Mouse (Mus musculus) liver, embryonic 12.5 days (tissue): ENCODE measurements around the gene Tenm3. TPM values are rescaled to one million over a fixed set of nuclear protein-coding genes. Genes with fewer than 3 reads are reported as not detected.
A peak's percentile ranks its signal among the peaks of the same experiment; 100 is the strongest.

ENCODE experiments used
- ATAC-seq: fragments of 200-750 bp; cut with Nextera tagmentation; 2 replicates; pipeline ENCODE4 v1.8.0; 2017; ENCODE audit warnings: moderate number of reproducible peaks, mild to moderate bottlenecking, moderate library complexity
- H3K27ac ChIP-seq: fragments of 300-500 bp; sonication (generic); 2 replicates; pipeline ENCODE4 v1.5.1; 2016; ENCODE audit warnings: mild to moderate bottlenecking
- H3K27me3 ChIP-seq: fragments of 300-500 bp; sonication (generic); replicated peaks from 2 replicates; pipeline ENCODE4 v1.6.1; 2016; ENCODE audit warnings: mild to moderate bottlenecking, moderate library complexity
- H3K36me3 ChIP-seq: fragments of 300-500 bp; sonication (generic); 2 replicates; pipeline ENCODE4 v1.6.1; 2016; ENCODE audit warnings: mild to moderate bottlenecking, moderate library complexity
- H3K4me1 ChIP-seq: fragments of 300-500 bp; sonication (generic); 2 replicates; pipeline ENCODE4 v1.6.1; 2016
- H3K4me2 ChIP-seq: fragments of 300-500 bp; sonication (generic); 2 replicates; pipeline ENCODE4 v1.6.1; 2016; ENCODE audit warnings: mild to moderate bottlenecking, moderate library complexity
- H3K4me3 ChIP-seq: fragments of 300-500 bp; sonication (generic); 2 replicates; pipeline ENCODE4 v1.5.1; 2016; ENCODE audit warnings: mild to moderate bottlenecking, moderate library complexity
- H3K9ac ChIP-seq: fragments of 300-500 bp; sonication (generic); 2 replicates; pipeline ENCODE4 v1.6.1; 2016; ENCODE audit warnings: mild to moderate bottlenecking, moderate library complexity
- H3K9me3 ChIP-seq: fragments of 300-500 bp; sonication (generic); replicated peaks from 2 replicates; pipeline ENCODE4 v1.6.1; 2016; ENCODE audit warnings: mild to moderate bottlenecking, moderate library complexity
- WGBS: fragments of 180-500 bp; shearing (Covaris S2); methylation state at CpG from one replicate; pipeline ENCODE4 v1.1.7; 2016; ENCODE audit not compliant: insufficient replicate concordance; 5-methylcytosine and 5-hydroxymethylcytosine counted together
- polyA plus RNA-seq: library from polyadenylated mRNA; unstranded; fragments of >200 nt; fragmentation: Nextera tagmentation; extraction: Ambion mirVana; gene quantifications from 2 replicates; pipeline ENCODE4 v1.2.1, GENCODE M21; 2016

Gene Tenm3
- polyA plus RNA-seq, 1 experiment from 2014 or later, result 5.3 TPM

DNA sequence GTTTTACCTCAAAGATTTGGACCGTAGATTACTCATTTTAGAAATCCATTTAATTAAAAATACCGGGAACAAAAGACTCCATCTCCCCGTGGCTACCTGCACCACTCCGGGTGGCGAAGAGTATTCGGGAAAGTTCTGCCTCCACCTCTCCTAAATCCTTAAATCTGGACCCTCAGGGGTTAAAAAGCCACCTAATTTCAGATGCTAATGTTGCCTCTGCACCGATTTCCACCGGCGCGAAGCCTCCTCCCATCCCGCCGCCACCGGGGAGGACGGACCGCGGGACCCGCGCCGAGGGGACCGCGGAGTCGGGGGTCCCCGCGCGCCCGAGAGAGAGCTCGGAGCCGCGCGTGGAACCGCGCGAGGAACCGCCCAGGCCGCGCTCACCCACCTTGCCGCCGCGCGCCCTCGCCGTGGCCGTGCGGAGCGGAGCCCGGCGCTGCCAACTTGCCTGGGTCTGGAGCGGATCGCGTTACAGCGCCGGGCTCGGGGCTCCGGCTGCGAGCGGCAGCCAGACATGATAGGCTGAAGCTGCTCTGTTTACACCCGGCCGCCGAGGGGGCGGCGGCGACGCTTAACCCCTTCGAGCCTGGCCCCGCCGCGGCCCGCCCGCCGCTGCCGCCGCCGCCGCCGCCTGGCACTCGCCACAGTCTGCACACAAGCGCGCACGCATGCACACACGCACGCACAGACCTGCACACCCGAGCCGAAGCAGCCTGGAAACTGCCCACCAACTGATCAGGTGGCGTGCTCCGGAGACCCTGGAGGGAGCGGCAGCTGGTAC, 288.8 kb downstream of the Tenm3 start:
- ATAC-seq, result peak; percentile 83
- peak overlapping the region; percentile 55 for H3K4me3 ChIP-seq
- no peaks in the 10 kb centered on the region for H3K4me1 ChIP-seq
- 4% methylated on average over 72 of the region's 86 CpGs for WGBS
- H3K27me3 ChIP-seq, result peaks cover 35% of the 10 kb centered on the region
- peak overlapping the region; percentile 48 for H3K9ac ChIP-seq
- no peaks in the 10 kb centered on the region for H3K36me3 ChIP-seq
- H3K27ac ChIP-seq, result peak overlapping the region; percentile 73
- H3K9me3 ChIP-seq, result no peaks in the 10 kb centered on the region
- peak overlapping the region; percentile 63 for H3K4me2 ChIP-seq

DNA sequence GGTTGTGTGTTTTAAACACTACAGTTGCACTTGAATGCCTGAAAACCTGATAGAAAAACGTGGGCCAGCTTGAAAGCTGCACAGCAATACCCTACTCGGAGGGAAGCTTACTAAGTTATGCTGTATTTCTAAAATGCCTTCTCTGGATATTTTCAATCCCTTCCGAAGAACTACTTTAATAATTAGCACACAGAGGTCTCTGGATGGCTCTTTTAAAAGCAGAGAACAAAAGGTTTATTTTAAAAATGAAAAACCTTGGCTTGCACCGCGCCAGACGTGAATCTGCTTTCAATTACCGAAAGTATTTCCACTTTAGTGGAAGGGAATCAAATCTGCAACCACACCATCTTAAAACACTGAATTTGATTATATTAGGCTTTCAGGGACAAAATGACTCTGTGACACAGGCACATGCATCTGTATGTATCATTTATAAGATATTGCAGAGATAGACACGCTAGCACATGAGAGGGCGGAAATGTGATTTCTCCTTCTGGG, 289.9 kb downstream of the Tenm3 start:
- peaks cover 35% of the 10 kb centered on the region for H3K27me3 ChIP-seq
- no peak for ATAC-seq
- H3K27ac ChIP-seq, result no peak overlapping the region
- no peaks in the 10 kb centered on the region for H3K36me3 ChIP-seq
- no peaks in the 10 kb centered on the region for H3K9me3 ChIP-seq
- WGBS, result 6% methylated on average over 9 of the region's 9 CpGs
- peak overlapping the region; percentile 63 for H3K4me2 ChIP-seq
- no peak overlapping the region for H3K9ac ChIP-seq
- no peaks in the 10 kb centered on the region for H3K4me1 ChIP-seq
- H3K4me3 ChIP-seq, result peak overlapping the region; percentile 55

DNA sequence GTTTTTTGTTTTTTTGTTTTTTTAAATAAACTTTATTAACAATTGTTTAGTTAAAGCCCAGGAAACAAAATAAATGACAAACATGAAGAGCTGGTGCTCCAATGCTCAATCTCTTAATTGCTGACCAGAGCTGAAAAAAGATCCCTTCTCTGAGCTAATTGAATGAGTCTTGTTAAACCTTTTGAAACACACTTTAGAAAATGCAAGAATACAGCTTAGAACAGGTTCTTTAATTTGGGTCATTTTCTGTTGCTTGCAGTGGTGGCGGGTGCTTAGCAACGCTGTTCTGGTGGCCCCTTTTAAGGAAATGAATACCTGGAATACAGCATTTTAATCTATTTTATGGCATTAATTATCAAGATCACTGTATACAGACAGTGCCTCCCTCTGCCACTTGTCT, 291.4 kb downstream of the Tenm3 start:
- Histone ChIP-seq H3K4me2 (no peak overlapping the region), H3K36me3 (no peaks in the 10 kb centered on the region), H3K4me3 (no peak overlapping the region), H3K9me3 (no peaks in the 10 kb centered on the region), H3K27me3 (peaks cover 32% of the 10 kb centered on the region), H3K4me1 (no peaks in the 10 kb centered on the region), H3K9ac (no peak overlapping the region), H3K27ac (no peak overlapping the region)
- 65% methylated on average over 2 of the region's 2 CpGs for WGBS
- ATAC-seq, result no peak

DNA sequence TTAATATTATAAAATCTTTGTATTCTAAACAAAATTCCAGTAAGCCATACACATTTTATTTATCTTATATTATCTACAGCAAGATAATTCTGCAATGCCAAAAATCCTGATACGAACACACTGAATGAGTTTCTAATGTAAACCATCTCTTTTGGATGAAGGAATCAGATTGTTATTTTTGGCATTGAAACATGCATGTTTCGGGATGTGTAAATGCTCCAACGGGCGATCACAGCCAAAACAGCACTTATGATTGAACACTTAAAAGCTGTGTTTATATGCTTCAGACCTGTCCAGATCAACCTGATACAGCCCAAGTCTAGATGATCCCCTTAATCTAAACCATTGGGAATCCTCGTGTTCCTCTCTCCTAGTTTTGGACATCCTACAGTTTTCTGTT, 292.4 kb downstream of the Tenm3 start:
- ATAC-seq, result no peak
- Histone ChIP-seq H3K4me1 (no peaks in the 10 kb centered on the region), H3K9ac (no peak overlapping the region), H3K27me3 (peaks cover 28% of the 10 kb centered on the region), H3K9me3 (no peaks in the 10 kb centered on the region), H3K36me3 (no peaks in the 10 kb centered on the region), H3K4me2 (no peak overlapping the region), H3K4me3 (no peak overlapping the region), H3K27ac (no peak overlapping the region)
- WGBS, result 70% methylated on average over 5 of the region's 5 CpGs

DNA sequence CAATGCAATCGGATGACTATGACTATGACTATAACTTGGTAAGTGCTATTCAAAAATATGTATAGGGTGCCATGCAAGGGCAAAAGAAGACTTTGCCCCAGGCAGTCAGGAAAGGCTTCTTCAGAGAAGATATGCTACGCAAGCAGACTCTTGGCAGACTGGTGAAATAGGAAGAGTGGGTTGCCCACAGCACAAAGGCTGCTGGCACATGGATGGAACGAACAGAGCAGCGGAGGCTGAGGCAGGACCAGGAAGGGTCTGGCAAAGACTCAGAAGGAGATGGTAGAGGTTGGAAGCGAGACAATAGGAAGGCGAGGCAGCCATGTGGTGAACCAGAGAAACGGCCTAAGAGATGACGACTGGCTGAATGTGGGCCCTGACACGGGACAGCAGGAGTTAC, 294.8 kb downstream of the Tenm3 start:
- Histone ChIP-seq H3K9me3 (no peaks in the 10 kb centered on the region), H3K27me3 (peaks cover 5% of the 10 kb centered on the region), H3K27ac (no peak overlapping the region), H3K36me3 (no peaks in the 10 kb centered on the region), H3K4me2 (no peak overlapping the region), H3K9ac (no peak overlapping the region), H3K4me3 (no peak overlapping the region), H3K4me1 (no peaks in the 10 kb centered on the region)
- no peak for ATAC-seq
- 78% methylated on average over 9 of the region's 9 CpGs for WGBS

DNA sequence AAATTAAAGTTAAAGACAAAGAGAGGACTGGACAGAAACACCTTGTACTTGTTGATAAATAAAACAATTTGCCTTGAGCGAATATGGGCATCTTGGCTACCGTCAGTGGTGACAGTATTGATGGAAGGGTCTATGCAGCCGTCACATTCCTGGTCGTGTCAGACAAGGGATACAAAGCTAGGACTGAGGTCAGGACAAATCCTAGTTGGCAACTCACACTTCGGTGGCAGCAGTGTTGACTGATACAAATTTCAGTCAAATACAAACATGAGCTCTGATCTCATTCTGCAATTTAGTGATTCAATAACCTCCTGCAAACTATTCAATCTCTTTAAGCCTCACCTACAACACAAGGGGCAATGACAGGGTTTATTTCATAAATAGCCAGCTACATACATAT, 298.1 kb downstream of the Tenm3 start:
- Histone ChIP-seq H3K36me3 (no peaks in the 10 kb centered on the region), H3K4me1 (no peaks in the 10 kb centered on the region), H3K27me3 (no peaks in the 10 kb centered on the region), H3K4me3 (no peak overlapping the region), H3K9ac (no peak overlapping the region), H3K27ac (no peak overlapping the region), H3K4me2 (no peak overlapping the region), H3K9me3 (no peaks in the 10 kb centered on the region)
- 66% methylated on average over 5 of the region's 5 CpGs for WGBS
- no peak for ATAC-seq

DNA sequence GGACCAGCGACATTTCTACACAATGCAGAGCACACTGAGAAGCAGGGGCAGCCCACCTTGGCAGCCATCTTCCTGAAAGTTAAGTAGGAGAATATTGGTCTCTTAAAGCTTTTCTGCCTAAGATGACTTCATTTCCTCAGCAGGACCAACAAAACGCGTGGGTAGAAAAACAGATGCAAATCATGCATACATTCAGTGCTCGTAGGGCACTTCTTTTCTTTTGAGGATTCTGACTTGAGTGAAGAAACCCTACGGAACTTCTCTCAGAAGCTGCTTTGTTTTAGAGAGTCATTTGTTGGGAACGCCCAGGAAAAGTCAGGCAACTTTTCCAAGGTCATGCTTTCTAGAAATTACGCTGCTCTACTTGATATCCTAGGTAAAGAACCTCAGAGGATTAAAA, 298.9 kb downstream of the Tenm3 start:
- Histone ChIP-seq H3K4me2 (no peak overlapping the region), H3K9me3 (no peaks in the 10 kb centered on the region), H3K27ac (no peak overlapping the region), H3K9ac (no peak overlapping the region), H3K36me3 (no peaks in the 10 kb centered on the region), H3K4me1 (no peaks in the 10 kb centered on the region), H3K27me3 (no peaks in the 10 kb centered on the region), H3K4me3 (no peak overlapping the region)
- no peak for ATAC-seq
- 66% methylated on average over 7 of the region's 7 CpGs for WGBS

DNA sequence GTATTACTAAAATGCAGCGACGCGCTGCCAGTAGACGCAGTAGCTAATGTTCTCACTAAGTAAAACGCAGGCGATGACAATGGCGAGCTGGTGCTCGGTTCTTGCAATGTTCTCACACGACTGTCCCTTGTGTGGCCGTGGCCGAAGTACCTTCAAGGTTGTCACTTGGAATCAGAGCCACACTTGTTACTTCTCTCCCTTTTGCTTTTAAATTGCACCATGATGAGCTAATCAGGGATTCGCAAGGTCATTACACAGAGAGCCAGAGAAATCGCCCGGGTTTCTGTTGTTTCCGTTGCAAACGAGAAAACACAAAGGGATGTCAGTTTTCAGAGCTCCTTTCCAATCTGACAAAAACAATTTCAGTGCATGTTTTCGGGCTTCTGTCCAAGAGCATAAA, 301.6 kb downstream of the Tenm3 start:
- Histone ChIP-seq H3K4me2 (no peak overlapping the region), H3K9ac (no peak overlapping the region), H3K4me3 (no peak overlapping the region), H3K36me3 (no peaks in the 10 kb centered on the region), H3K9me3 (no peaks in the 10 kb centered on the region), H3K27ac (no peak overlapping the region), H3K4me1 (no peaks in the 10 kb centered on the region), H3K27me3 (no peaks in the 10 kb centered on the region)
- 86% methylated on average over 17 of the region's 17 CpGs for WGBS
- ATAC-seq, result no peak

DNA sequence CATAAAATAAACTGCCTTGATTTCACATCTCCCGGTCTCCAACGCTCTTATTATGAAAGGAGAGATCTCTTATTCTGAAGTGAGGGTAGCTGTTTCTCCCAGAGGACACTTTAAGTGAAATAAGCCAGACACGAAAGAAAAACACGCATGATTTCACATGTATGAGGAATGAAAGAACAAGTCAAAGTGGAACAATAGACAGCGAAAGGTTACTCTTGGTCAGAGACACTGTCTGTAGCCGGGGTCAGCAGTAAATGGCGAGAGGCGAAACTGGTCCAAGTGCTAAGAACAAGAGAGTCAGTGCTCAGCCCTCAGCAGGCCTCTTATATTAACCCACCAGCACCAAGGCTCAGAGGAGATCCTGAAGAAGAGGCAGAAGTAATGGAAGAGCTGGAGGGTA, 302.9 kb downstream of the Tenm3 start:
- no peak overlapping the region for H3K27ac ChIP-seq
- H3K4me3 ChIP-seq, result no peak overlapping the region
- H3K27me3 ChIP-seq, result no peaks in the 10 kb centered on the region
- no peaks in the 10 kb centered on the region for H3K9me3 ChIP-seq
- no peaks in the 10 kb centered on the region for H3K36me3 ChIP-seq
- H3K4me1 ChIP-seq, result no peaks in the 10 kb centered on the region
- ATAC-seq, result no peak
- no peak overlapping the region for H3K4me2 ChIP-seq
- WGBS, result 78% methylated on average over 8 of the region's 8 CpGs
- no peak overlapping the region for H3K9ac ChIP-seq

DNA sequence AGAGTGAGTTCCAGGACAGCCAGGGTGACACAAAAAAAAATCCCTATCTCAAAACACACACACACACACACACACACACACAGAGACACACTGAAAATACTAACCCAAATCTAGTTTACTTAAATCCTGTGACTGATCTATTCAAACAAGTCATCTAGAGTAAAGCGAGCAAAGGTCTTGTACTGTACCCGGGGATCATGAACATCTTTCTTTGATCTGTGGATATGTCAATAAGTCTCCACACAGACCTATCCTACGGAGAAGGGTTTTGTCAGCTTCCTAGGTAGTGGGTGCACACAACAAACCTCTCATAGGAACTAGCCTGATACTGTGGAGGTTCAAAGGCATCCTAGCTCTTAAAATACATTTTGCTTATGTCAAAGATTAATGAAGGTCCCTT, 307.9 kb downstream of the Tenm3 start:
- no peak overlapping the region for H3K4me3 ChIP-seq
- no peak overlapping the region for H3K27ac ChIP-seq
- 74% methylated on average over 3 of the region's 3 CpGs for WGBS
- peak; percentile 73 for ATAC-seq
- no peak overlapping the region for H3K9ac ChIP-seq
- H3K4me2 ChIP-seq, result no peak overlapping the region
- no peaks in the 10 kb centered on the region for H3K9me3 ChIP-seq
- no peaks in the 10 kb centered on the region for H3K36me3 ChIP-seq
- no peaks in the 10 kb centered on the region for H3K27me3 ChIP-seq
- no peaks in the 10 kb centered on the region for H3K4me1 ChIP-seq

DNA sequence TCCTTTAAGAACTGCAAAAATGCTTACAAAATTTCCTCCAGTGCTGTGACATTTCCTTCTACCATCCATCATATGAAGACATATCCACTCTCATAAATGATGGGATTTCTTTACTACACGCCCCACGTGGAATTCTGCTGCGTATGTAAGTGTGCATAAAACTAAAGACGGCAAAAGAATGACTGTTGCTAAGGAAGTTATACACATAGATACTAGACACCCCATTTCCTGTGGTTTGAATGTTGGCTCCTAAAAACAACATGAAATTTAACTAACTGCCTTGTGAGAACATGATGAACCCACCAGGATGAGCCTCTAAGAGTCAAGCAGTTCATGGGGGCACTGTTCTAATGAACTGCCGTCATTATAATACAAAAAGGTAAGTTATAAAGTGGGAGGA, 312.0 kb downstream of the Tenm3 start:
- 66% methylated on average over 5 of the region's 5 CpGs for WGBS
- Histone ChIP-seq H3K9me3 (no peaks in the 10 kb centered on the region), H3K9ac (no peak overlapping the region), H3K36me3 (no peaks in the 10 kb centered on the region), H3K27ac (no peak overlapping the region), H3K4me1 (no peaks in the 10 kb centered on the region), H3K4me2 (no peak overlapping the region), H3K27me3 (no peaks in the 10 kb centered on the region), H3K4me3 (no peak overlapping the region)
- no peak for ATAC-seq

DNA sequence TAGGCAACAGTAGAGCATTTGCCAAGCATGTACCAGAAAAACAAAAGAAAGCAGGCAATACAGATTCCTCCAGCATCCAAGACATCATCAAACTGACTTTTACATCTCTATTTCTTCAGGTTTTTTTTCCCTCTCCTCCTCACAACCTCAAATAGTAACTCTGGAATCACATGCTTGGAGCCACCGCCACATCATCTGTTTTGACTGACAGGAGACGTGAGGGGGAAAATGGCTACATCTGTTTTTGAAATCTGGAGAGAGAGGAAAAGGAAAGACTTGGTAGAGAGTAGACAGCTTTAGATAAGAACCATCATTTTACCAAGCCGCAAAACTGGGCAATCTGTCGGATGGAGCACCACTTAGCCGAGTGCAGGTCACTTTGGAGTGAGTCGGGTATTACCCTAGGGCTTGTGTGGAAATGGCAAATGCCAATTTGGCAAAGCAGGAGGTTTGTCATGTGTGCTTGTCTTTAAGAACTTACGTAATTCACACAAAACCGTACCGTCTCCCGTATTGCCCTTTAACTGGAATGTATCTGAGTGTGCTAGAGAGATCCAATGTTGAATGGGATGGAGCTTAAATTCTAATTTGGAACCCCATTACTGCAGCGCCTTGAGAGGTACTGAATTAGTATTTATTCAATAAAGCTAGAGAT, 312.7 kb downstream of the Tenm3 start:
- no peaks in the 10 kb centered on the region for H3K4me1 ChIP-seq
- no peaks in the 10 kb centered on the region for H3K36me3 ChIP-seq
- H3K9me3 ChIP-seq, result no peaks in the 10 kb centered on the region
- no peak overlapping the region for H3K4me3 ChIP-seq
- no peak overlapping the region for H3K4me2 ChIP-seq
- H3K27ac ChIP-seq, result no peak overlapping the region
- no peak overlapping the region for H3K9ac ChIP-seq
- WGBS, result 73% methylated on average over 11 of the region's 11 CpGs
- H3K27me3 ChIP-seq, result no peaks in the 10 kb centered on the region
- ATAC-seq, result no peak
